Mouse (Mus musculus): ENCODE measurements at regions not wholly inside any gene's neighbourhood (a gene's known extent, or its start where the extent isn't known, plus 50 kb on each side); places are given as distances from the start of the nearest gene placed in this dataset.

DNA sequence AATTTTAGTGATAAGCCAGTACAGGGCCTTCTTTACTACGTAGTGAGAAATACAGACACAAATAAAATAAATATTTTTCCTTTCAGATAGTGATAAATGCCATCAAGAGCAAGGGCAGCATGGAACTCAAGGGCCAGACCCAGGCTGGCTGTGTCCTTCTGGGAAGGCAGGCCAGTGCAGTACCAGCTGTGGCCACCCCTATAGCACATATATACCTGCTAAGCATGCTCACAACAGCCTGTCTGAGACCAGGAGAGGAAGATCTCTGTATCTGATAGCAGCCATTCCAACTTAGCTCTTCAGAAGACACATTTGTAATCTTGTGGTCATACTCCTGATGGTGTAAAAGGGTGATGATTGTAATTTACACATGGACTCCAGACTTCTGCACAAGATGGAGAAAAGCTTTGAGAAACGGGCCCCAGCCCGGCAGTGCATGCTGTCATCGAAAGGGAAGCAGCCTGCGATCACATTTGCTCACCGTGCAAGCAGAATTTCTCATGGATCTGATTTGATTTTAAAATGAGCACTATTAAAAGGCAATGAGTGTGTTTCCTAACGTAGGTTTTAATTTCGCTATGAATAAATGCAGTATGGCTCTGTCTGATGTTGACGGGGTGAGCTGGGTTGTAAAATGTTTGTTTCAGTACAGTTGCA, 335.6 kb downstream of the Tmem38b start:
- no peak for DNase-seq (ENCODE audit: low spot score in 2 of 2)

DNA sequence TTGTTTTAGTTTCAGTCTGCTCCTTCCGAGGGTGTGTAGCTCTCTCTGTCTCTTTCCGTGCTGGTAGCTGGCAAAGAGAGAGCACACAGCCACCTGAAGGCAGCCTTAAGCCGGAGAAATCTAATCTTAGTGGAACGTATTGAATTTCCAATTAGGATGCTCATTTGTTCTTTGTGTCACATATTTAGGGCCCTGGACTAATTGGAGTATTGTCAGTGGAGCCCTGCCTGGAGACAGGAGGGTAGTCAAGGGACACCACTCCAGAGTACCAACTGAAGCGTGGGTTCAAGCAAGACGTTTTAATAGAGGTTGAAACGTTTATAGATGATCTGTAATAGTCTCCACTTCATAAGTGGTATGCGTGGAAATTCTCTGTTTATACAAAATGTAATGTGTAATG, 336.5 kb downstream of the Tmem38b start:
- DNase-seq (ENCODE audit: low spot score in 2 of 2) = no peak

DNA sequence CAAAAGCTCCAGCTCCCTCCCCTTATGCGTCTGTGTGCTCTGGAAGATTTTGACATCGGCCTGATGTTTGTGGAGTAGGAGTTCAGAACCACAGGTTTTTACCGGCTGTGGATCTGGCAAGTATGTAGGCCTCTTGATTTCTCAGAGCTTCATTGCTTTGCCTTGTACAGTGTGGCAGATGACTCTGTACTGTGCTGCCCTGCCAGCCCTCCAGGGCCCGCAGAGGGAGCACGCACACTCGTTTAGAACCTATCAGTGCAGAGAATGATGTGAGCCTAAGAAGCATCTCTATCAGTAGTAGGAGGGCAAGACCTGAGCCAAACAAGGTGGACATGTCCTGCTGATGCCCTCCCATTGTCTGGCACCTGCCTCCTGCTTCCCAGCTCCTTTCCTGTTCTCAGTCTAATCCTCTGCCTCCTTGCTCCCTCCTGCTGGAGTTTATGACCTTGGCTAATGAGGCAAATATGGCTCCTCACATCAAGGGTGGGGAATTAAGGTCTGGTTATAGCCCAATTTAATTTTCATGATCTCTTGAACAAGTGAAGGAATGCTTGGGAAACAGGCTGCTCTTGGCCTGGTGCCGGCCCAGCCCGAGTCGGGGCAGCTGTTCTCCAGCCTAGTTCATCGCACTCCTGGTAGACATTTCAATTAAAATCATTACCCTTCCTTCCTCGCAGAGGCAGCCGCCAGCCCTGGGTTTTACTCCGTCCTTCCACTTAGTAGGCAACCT, 344.5 kb downstream of the Tmem38b start:
- no peak for DNase-seq (ENCODE audit: low spot score in 2 of 2)

DNA sequence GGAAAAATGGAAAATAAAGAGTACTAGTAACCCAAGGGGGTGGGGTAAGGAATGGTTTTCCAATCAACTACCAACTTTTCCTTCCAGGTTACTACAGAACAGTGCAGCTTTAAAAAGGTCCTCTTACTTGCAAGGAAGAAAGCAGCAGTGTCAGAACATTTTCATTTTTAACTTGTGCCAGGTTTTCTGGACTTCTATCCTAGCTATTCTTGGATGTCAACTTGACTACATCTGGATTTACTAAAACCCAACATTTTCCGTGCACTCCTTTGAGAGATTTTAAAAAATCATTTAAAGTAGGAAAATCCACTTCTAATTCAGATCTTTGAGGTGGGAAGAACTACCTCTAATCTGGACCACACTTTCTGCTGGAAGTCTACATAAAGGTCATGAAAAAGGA, 358.4 kb downstream of the Tmem38b start:
- DNase-seq (ENCODE audit: low spot score in 2 of 2) = no peak

DNA sequence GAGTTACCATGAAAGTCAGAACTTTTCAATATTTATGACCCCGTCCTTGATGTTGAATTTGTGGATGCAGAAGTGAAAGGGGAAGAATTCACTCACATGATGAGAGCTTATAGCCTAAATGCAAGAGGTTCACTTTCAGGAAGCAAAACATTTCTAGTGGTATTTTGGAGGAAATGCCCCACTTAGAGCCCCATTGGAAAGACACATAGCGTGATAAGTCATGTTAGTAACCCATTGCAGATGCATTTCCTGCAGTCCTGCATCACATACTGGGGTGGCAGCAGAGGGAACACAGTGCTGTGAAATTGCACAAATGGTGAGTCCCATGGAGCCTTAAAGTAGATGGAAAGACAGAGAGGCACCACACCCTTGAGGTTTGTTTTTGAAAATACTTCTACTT, 369.9 kb downstream of the Tmem38b start:
- no peak for DNase-seq (ENCODE audit: low spot score in 2 of 2)

DNA sequence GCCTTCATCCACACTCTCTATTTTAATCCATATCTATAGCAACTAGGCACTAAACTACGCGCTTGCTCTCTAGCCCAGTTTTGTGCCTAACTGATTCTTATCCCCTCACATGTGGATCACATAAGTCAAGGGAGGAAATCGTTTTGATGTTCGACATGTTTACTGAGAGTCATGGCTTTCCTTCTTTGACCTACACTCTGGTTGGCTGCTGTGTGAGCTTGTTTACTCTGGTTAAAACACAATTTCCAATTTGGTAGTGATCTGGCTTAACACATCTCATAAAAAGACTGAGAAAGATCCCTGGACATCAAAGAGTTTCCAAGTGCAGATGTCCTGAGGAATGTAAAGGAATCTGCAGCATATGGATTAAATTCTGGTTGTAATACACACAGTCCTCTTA, 376.6 kb downstream of the Tmem38b start:
- no peak for DNase-seq (ENCODE audit: low spot score in 2 of 2)

DNA sequence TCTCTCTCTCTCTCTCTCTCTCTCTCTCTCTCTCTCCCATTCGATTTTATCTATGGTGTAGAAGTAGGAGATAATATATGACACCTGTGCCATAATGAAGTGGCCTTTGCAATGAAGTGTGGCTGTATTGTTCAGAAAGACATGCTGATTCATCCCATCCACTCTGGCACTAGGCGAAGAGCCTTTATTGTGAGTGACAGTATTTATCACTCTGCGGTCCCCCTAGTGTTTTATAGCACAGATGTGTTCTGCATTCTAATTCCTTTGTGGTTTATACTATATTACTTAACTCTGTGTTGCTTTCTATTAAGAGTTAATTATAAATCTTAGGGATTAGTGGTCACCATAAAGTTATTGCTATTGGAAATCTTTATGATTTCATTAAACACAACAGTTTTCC, 398.7 kb downstream of the Tmem38b start:
- no peak for DNase-seq (ENCODE audit: low spot score in 2 of 2)

Data from cerebellum, postnatal 4 days (tissue).